Mouse (Mus musculus) adrenal gland, postnatal 36 days (tissue): ENCODE measurements at regions not wholly inside any gene's neighbourhood (a gene's known extent, or its start where the extent isn't known, plus 50 kb on each side); places are given as distances from the start of the nearest gene placed in this dataset.

Experiments used
- DNase-seq, 2 experiments: peaks; one replicate each; pipeline ENCODE4 v3.0.0; 2021; ENCODE audit warnings: mixed read lengths in 1 of 2

DNA sequence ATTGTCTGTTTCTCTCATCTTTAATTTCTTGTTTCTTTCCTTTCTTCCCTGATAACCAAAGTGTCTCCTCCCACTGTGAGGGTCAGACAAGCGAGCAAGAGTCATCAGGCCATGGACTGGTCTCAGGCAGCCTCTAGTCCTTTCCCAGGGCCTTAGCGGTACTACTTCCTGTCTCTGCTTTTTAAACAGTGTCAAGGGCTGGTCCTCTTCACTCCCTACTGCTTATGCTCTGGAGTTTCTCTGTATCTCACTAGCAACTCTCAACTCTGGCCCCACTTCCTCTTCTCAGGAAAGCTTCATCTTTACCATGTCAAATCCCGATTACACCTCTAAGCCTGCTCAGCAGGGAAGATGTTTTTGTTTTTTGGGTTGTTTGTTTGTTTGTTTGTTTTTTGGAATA, 124.1 kb downstream of the Pten start:
- DNase-seq: no peak

- no peak for DNase-seq
Measured at GRCm38 (mm10) chr19:32884279-32884678, 127.0 kb downstream of the Pten start.

- DNase-seq: no peak
Measured at GRCm38 (mm10) chr19:32885481-32886131, 128.3 kb downstream of the Pten start.

- no peak for DNase-seq
Measured at GRCm38 (mm10) chr19:32887190-32887589, 129.9 kb downstream of the Pten start.

DNA sequence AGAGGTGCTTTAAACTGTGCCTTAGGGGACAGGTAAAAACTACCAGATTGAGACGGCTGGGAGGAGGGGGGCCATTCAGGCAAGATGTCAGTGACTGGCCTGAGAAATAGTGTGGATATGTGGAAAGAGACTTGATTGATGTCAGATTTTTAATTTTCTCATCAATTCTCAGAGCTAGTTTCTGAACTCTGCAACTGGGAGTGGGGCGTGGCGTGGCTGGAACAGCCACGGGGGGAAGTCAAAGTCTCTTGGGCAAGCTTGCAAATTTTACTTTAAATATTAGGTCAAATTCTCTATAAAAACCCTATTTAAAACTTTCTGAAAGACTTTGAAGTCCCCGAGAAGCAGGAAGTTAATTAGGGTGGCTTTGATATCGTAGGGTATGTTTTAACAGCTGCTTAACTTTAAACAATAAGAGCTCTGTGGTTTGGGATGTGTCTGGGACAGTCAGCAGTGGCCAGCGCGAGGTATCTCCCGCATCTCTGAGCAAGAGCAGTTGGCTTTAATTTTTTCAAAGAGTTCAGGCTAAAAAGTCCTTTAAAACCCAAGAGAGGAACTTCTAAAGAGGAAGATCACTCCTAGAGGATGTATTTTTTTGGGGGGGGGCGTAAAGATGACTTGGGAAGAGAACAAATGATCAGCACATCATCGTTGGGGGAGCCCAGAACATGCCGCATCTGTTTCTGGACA, 131.5 kb downstream of the Pten start:
- DNase-seq: no peak

- DNase-seq: no peak
Measured at GRCm38 (mm10) chr19:32890801-32891200, 133.5 kb downstream of the Pten start.

DNA sequence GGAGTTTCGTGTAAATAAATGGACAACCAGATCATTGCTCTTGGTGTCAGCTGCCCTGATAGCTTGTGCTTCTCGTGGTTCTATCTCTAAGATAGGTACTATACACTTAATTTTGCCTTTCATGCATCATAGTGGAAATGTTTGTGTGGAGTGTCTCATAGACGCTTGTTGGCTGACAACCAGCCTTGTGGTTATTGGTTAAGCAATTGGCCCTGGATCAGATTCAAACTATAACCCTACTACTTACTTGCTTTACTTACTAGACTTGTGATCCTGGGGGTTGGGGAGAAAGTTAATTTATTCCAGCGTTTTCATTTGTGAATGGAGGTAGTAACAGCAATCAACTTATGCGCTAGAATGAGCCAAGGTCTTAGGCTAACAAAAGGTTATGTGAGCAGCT, 135.2 kb downstream of the Pten start:
- DNase-seq: no peak

GRCm38 (mm10) chr19:32903454-32904108, 146.3 kb downstream of the Pten start:
- DNase-seq: peak; percentile 49 to 61

DNA sequence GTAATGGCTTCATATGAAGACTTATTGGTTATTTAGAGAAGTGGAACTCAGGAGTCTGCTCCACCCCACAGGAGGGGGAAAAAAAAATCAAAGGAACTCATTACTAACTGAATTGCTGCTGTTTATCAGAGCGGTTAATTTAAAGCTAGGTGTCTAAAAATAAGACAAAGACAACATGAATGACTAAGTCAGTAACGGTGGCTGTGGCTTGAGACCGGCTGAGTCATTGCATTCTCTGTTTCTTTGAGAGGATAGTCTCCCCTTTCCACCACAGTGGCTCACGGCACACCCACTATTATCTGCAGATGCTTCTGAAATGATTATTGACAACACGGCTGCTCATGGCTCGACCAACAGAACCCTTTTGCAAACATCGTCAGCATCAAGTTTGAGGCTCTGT, 147.2 kb downstream of the Pten start:
- DNase-seq: no peak

DNA sequence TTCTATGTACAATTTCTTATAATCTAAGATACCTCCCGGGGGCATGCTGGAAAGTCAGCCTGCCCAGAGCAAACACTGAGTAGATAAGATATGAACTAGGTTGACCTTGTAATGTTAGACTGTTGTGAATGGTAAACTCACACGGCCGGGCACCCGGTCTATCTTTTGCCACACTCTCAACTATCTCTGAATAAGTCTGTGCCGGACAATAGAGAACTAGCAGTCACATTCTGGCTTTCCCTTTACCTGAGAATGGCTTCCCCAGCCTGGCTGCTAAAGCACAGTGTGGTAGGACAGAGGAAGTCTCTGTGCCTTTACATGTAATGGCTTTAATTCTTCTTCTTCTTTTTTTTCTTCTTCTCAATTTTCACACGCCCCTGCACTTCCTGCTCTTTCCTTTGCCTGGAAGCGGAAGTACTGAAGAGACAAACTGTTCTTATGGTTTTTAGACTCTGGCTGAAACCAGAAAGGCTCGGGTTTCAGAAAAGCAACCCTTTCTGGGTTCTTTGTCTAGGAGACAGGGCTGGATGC, 148.7 kb downstream of the Pten start:
- no peak for DNase-seq

DNA sequence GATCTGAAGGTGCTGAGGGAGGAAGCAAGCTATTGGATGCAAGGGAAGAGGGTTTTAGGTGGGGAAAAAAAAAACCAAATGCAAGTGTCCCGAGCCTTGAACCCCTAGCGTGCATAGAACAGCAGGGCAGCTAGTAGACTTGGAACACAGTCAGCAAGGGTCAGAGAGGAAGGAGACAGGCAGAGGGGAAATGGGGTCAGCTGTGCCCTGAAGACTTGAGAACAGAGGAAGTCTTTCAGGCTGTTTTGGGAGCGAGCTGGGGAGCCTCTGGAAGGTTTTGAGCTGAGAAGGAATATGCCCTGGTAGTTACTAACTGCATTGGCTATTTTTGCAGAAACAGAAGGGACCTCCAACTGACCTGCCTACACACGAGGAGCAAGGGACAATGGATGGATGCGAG, 149.5 kb downstream of the Pten start:
- DNase-seq: no peak

- no peak for DNase-seq
Measured at GRCm38 (mm10) chr19:32910050-32910462, 152.8 kb downstream of the Pten start.

- DNase-seq: no peak
Measured at GRCm38 (mm10) chr19:32912323-32912722, 155.0 kb downstream of the Pten start.

- DNase-seq: no peak
Measured at GRCm38 (mm10) chr19:32916507-32917280, 159.4 kb downstream of the Pten start.

DNA sequence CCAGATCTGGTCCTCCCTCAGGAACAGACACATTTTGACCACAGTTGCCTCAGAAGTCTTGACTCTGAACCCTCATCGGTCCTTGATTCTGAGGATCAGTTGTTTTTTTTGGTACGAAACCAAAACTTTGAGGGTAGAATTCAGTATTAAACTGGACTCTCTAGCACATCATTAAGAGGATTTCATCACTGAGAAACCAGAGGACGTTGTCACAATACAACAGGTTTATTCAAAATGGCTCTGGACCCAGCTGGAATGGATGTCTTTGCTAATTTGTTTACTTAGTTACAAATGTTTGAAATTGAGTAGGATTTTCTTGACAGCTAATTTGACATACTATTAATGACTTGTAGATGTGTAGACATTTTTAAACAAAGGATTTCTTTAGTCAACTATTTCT, 163.7 kb downstream of the Pten start:
- no peak for DNase-seq

GRCm38 (mm10) chr19:32923911-32924310, 166.6 kb downstream of the Pten start:
- no peak for DNase-seq

- no peak for DNase-seq
Measured at GRCm38 (mm10) chr19:32925628-32926505, 168.6 kb downstream of the Pten start.

DNA sequence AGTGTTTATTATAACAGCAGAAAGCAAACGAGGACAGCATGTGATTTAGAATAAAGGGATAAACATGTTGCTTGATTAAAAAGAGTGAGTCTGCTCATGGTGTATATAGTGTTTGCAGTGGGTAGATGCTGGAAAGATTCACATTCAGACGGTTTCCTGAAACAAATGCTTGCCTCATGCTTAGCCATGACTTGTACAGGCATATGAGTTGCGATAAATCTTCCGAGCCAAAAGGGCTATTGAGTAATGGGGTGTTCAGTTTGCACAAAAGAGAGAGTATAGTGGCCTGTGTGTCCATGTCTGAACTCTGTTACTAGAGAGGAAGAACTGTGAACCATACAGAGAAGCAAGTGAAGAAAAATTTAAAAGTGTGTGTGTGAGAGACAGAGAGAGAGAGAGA, 169.3 kb downstream of the Pten start:
- DNase-seq: no peak

- DNase-seq: no peak
Measured at GRCm38 (mm10) chr19:32933676-32934075, 176.4 kb downstream of the Pten start.

- no peak for DNase-seq
Measured at GRCm38 (mm10) chr19:32935638-32936037, 178.3 kb downstream of the Pten start.

DNA sequence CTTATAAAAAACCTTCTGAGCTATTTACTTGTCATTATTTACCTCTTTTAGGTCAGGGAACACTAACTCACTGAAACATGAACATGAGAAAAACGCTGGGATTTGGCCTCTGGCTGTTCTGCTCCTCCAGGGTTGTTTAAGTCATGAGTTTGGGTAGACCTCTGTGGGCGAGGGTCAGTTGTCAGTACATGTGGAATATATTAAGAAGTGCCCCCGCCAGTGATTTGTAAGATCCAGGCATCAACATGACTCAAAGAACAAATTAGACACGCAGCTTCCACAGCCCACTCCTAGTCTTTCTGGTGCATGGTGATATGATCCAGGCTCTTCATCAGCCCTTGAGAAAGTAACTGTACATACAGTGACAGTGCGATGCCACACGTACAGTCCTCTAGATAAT, 180.3 kb downstream of the Pten start:
- DNase-seq: no peak
